Mouse (Mus musculus) stomach, embryonic 14.5 days (tissue): ENCODE results near the gene Smarca4. TPM values are rescaled to one million over a fixed set of nuclear protein-coding genes. Genes with fewer than 3 reads are reported as not detected.

Experiments used
- ATAC-seq: fragments of 200-750 bp; cut with Nextera tagmentation; 2 replicates; pipeline ENCODE4 v1.8.0; 2017; ENCODE audit warnings: low read depth, moderate TSS enrichment; ENCODE audit not compliant: insufficient number of reproducible peaks, insufficient read depth, low FRiP score
- H3K27ac ChIP-seq: fragments of 300-500 bp; sonication (generic); 2 replicates; pipeline ENCODE4 v1.5.1; 2014; ENCODE audit warnings: mild to moderate bottlenecking, low read length, moderate library complexity, mixed read lengths
- H3K27me3 ChIP-seq: fragments of 300-500 bp; sonication (generic); 2 replicates; pipeline ENCODE4 v1.6.1; 2014; ENCODE audit warnings: low read length, control low read depth, mixed read lengths; ENCODE audit not compliant: control insufficient read depth, insufficient read depth
- H3K36me3 ChIP-seq: fragments of 300-500 bp; sonication (generic); 2 replicates; pipeline ENCODE4 v1.6.1; 2014; ENCODE audit warnings: mild to moderate bottlenecking, control low read depth, low read length, moderate library complexity, mixed read lengths; ENCODE audit not compliant: control insufficient read depth, insufficient read depth
- H3K4me1 ChIP-seq: fragments of 300-500 bp; sonication (generic); 2 replicates; pipeline ENCODE4 v1.6.1; 2014; ENCODE audit warnings: low read length, control low read depth, mixed read lengths; ENCODE audit not compliant: control insufficient read depth, insufficient read depth
- H3K4me2 ChIP-seq: fragments of 300-500 bp; sonication (generic); replicated peaks from 2 replicates; pipeline ENCODE4 v1.6.1; 2014; ENCODE audit warnings: low read depth, low read length, control low read depth
- H3K4me3 ChIP-seq: fragments of 300-500 bp; sonication (generic); 2 replicates; pipeline ENCODE4 v1.5.1; 2014; ENCODE audit warnings: low read depth, low read length, control low read depth
- H3K9ac ChIP-seq: fragments of 300-500 bp; sonication (generic); replicated peaks from 2 replicates; pipeline ENCODE4 v1.6.1; 2014; ENCODE audit warnings: low read depth, mild to moderate bottlenecking, control low read depth, low read length, moderate library complexity, mixed read lengths
- H3K9me3 ChIP-seq: fragments of 300-500 bp; sonication (generic); 2 replicates; pipeline ENCODE4 v1.6.1; 2016; ENCODE audit warnings: low read depth, low read length, control low read depth; ENCODE audit not compliant: control insufficient read depth
- WGBS: fragments of 180-500 bp; shearing (Covaris S2); extraction: QIAGEN DNeasy Blood & Tissue Kit; methylation state at CpG from one replicate; pipeline ENCODE4 v1.1.7; 2014; 5-methylcytosine and 5-hydroxymethylcytosine counted together
- polyA plus RNA-seq: library from polyadenylated mRNA; unstranded; fragments of >200 nt; fragmentation: Nextera tagmentation; extraction: Ambion mirVana; gene quantifications from 2 replicates; pipeline ENCODE4 v1.2.1, GENCODE M21; 2014

The Smarca4 gene
- polyA plus RNA-seq, 1 experiment from 2014 or later, result 95.0 TPM

DNA sequence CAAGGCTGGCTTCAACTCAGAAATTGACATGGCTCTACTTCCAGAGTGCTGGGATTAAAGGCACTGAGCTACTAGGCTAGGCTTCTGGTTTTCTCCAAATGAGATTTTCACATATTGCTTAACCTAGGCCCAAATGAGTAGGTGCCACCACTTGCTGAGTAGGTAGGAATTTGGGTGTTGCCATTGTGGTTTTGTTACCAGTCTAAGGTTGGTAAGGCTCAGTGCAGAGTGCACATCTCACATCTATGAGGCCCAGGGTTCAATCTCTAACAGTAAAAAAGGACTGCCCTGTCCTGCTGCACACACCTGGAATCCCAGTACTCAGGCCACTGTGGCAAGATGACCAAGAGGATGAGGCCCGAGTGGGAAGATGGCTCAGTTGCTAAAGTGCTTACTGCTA, 30.6 kb upstream of the Smarca4 start:
- Histone ChIP-seq H3K4me1 (no peaks in the 10 kb centered on the region), H3K9me3 (no peaks in the 10 kb centered on the region), H3K27ac (no peak overlapping the region), H3K36me3 (peaks cover 96% of the 10 kb centered on the region), H3K4me2 (no peak overlapping the region), H3K9ac (no peak overlapping the region), H3K4me3 (no peak overlapping the region), H3K27me3 (no peaks in the 10 kb centered on the region)
- WGBS, result 81% methylated on average over 1 of the region's 1 CpGs
- ATAC-seq, result no peak

DNA sequence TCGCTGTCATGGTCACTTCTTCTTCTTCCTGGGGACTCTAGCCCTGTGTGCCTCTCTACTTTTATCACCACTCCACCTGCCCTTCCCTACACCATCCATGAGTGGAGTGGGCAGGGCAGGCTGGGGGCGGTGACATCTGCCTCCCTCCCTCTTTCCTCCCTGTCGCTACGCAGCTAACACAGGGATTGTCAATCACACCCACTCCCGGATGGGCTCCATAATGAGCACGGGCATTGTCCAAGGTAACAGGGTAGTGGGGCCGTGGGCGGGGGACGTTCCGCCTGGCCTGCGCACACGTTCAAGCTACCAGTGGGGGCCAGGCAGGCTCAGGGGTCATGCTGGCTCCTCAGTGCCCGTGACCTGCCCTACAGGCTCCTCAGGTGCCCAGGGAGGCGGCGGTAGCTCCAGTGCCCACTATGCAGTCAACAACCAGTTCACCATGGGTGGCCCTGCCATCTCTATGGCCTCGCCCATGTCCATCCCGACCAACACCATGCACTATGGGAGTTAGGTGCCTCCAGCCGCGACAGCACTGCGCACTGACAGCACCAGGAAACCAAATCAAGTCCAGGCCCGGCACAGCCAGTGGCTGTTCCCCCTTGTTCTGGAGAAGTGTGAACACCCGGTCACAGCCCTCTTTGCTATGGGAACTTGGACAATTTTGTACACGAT, 28.2 kb upstream of the Smarca4 start:
- H3K4me1 ChIP-seq, result peaks cover 7% of the 10 kb centered on the region
- no peak overlapping the region for H3K27ac ChIP-seq
- no peak overlapping the region for H3K9ac ChIP-seq
- no peak overlapping the region for H3K4me2 ChIP-seq
- ATAC-seq, result no peak
- WGBS, result 90% methylated on average over 23 of the region's 23 CpGs
- no peaks in the 10 kb centered on the region for H3K9me3 ChIP-seq
- H3K27me3 ChIP-seq, result no peaks in the 10 kb centered on the region
- H3K36me3 ChIP-seq, result peaks cover 72% of the 10 kb centered on the region
- no peak overlapping the region for H3K4me3 ChIP-seq

DNA sequence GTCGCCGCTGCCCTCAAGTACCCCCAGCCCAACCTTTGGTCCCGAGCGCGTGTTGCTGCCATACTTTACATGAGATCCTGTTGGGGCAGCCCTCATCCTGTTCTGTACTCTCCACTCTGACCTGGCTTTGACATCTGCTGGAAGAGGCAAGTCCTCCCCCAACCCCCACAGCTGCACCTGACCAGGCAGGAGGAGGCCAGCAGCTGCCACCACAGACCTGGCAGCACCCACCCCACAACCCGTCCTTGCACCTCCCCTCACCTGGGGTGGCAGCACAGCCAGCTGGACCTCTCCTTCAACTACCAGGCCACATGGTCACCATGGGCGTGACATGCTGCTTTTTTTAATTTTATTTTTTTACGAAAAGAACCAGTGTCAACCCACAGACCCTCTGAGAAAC, 27.6 kb upstream of the Smarca4 start:
- no peak for ATAC-seq
- H3K27me3 ChIP-seq, result no peaks in the 10 kb centered on the region
- H3K4me2 ChIP-seq, result no peak overlapping the region
- H3K4me3 ChIP-seq, result no peak overlapping the region
- no peak overlapping the region for H3K9ac ChIP-seq
- 90% methylated on average over 8 of the region's 8 CpGs for WGBS
- H3K27ac ChIP-seq, result no peak overlapping the region
- H3K9me3 ChIP-seq, result no peaks in the 10 kb centered on the region
- H3K36me3 ChIP-seq, result peaks cover 67% of the 10 kb centered on the region
- H3K4me1 ChIP-seq, result peaks cover 8% of the 10 kb centered on the region

DNA sequence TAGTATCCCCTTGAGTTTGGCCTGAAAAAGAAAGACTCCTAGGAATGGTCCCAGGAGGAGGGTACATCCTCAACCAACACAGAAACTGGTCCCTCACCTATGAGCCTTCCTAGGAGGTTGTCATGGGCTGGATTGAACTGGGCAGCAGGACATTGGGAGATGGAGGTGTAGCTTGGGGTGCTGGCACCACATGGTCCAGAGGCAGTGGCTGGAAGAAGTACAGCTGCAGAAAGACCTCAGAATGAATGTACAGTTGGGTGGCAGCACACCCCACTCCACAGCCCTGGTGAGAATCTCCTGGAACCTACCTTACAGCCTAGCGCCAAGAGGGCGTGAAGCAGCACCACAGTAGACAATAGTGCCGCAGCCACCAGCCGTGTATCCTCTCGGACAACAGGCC, 26.4 kb upstream of the Smarca4 start:
- Histone ChIP-seq H3K9me3 (no peaks in the 10 kb centered on the region), H3K4me1 (peaks cover 19% of the 10 kb centered on the region), H3K4me3 (no peak overlapping the region), H3K27me3 (no peaks in the 10 kb centered on the region), H3K27ac (no peak overlapping the region), H3K9ac (no peak overlapping the region), H3K4me2 (no peak overlapping the region), H3K36me3 (peaks cover 57% of the 10 kb centered on the region)
- 89% methylated on average over 5 of the region's 5 CpGs for WGBS
- no peak for ATAC-seq

DNA sequence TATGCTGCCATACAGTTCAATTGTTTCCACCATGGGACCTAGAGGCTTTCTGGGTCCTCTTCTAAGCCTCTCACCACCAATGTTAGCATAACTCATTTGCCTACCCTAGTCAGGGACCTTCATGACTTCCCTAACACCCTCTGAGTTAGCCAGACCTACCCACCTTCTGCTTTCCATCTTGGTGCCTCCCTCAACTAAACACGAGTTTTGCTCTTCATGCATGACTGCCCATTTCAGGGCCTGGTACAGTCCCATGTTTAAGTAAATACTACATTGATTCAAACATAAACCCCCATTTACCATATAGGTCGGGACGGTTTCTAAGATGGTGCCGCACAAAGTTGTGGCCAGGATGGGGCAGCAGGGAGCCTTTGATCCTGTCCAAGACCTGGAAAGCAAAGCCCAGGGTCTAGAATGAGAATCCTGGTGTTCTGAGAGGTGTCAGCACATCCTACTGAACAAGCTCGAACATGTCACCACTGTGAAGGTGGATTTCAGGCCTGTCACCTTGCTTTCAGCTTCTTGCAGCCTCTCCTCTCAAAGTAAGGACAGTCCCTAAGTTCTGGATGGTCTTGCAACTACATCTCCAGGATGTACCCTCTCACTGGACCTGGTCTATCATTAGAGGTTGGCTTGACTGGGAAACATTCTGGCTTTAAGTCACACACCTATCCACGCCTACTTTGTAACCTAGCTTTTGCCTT, 24.7 kb upstream of the Smarca4 start:
- H3K27me3 ChIP-seq, result no peaks in the 10 kb centered on the region
- peak overlapping the region; percentile 93; the same call in 1 of the 2 replicates for H3K4me3 ChIP-seq
- H3K9me3 ChIP-seq, result no peaks in the 10 kb centered on the region
- no peak overlapping the region for H3K9ac ChIP-seq
- no peak for ATAC-seq
- peak overlapping the region; percentile 88 for H3K4me2 ChIP-seq
- H3K4me1 ChIP-seq, result peaks cover 19% of the 10 kb centered on the region
- no peak overlapping the region for H3K27ac ChIP-seq
- peaks cover 47% of the 10 kb centered on the region for H3K36me3 ChIP-seq
- WGBS, result 78% methylated on average over 6 of the region's 6 CpGs

DNA sequence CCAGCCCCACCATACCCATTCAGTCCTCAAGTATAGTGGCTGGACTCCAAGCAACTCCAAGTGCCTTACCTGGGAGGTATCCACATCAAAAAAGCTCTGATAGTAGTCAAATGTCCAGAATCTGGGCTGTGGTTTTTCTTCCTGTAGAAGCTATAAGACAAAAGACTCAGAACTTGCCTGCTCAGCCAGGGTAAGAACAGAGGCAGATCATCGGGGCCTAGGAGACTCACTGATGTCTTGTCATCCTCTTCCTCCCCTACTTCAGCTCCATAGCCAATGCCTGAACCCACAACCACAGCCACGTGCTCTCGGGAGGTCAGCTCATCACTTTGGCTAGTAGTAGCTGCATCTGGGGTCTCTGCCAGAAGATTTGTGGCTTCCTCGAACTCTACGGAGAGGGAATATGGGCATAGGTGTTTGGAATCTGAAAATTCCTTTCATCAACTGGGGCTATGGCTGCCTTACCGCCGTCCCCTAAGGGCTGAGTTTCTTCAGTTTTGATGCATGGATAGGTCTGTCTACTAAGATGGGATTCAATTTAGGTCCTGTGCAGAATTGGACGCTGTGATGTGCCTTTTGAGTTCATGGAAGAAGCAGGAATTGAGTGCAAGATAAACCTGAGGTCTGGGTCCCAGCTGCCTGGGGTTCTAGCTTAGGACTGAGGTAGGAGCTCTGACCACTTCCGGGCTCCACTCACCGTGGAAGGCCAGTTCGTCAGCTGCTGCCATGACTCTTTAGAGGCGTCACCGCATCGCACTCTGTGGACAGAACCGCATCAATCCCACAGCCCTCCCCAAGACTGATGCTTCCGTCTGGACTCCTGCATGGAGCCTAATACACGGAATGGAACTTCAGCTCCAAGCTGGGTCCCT, 23.9 kb upstream of the Smarca4 start:
- H3K4me2 ChIP-seq, result peak overlapping the region; percentile 88
- H3K36me3 ChIP-seq, result peaks cover 39% of the 10 kb centered on the region
- peaks cover 19% of the 10 kb centered on the region for H3K4me1 ChIP-seq
- WGBS, result 19% methylated on average over 17 of the region's 17 CpGs
- H3K9ac ChIP-seq, result peak overlapping the region; percentile 14; the same call in 1 of the 2 replicates
- ATAC-seq, result no peak; the same call in 1 of the 2 replicates
- peak overlapping the region; percentile 93 for H3K4me3 ChIP-seq
- no peaks in the 10 kb centered on the region for H3K9me3 ChIP-seq
- peak overlapping the region; percentile 70; the same call in 1 of the 2 replicates for H3K27ac ChIP-seq
- no peaks in the 10 kb centered on the region for H3K27me3 ChIP-seq

DNA sequence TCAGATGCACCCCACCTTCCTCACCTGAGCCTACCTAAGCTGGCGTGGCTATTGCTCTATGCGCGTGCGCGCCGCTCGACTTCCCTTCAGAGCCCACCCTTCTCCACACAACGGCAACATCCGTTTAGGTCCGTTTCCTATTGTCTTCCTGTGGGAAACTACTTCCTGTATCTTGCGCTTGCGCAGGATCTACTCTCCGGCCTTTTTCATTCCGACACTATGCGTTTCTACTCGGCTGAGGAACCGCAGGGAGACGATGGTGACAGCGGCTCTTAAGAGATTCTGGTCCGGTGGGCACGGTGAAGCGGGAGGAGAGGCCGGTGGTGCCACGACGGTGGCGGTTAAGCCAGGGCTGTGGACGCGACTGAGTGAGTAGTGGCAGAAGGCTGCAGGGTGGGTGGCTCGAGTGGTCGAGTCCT, 23.3 kb upstream of the Smarca4 start, which contains the start of the genes Timm29 and Yipf2:
Gene Timm29 (plus strand): TSS at position 20 of the 419 bp plus-strand sequence.
Gene Yipf2 (minus strand): TSS at position 126 of the 419 bp plus-strand sequence.
- H3K4me2 ChIP-seq, result peak within 1 kb of the TSS; percentile 93
- H3K4me3 ChIP-seq, result peak within 1 kb of the TSS; percentile 93
- peak; percentile 90 for ATAC-seq
- no peaks in the 10 kb centered on the region for H3K27me3 ChIP-seq
- H3K9me3 ChIP-seq, result no peaks in the 10 kb centered on the region
- H3K27ac ChIP-seq, result peak within 1 kb of the TSS; percentile 70
- H3K36me3 ChIP-seq, result peaks cover 33% of the 10 kb centered on the region
- peak within 1 kb of the TSS; percentile 83 for H3K9ac ChIP-seq
- peaks cover 19% of the 10 kb centered on the region for H3K4me1 ChIP-seq
- WGBS, result under 1% methylated on average over 30 of the region's 30 CpGs

DNA sequence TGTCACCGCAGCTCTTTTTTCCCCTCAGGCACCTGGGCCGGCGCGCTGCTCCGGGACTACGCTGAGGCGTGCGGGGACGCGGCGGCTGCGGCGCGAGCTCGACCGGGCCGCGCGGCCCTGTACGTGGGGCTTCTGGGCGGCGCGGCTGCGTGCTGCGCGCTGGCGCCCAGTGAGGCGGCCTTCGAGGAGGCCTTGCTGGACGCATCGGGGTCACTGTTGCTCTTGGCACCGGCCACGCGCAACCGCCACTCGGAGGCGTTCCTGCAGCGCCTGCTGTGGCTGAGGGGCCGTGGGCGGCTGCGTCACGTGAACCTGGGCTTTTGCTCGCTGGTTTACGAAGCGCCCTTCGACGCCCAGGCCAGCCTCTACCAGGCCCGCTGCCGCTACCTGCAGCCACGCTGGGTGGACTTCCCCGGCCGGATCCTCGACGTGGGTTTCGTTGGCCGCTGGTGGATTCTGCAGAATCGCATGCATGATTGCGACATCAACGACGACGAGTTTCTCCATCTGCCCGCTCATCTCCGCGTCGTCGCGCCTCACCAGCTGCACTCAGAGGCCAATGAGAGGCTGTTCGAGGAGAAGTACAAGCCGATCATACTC, 22.7 kb upstream of the Smarca4 start:
- Histone ChIP-seq H3K4me1 (peaks cover 19% of the 10 kb centered on the region), H3K4me3 (peak overlapping the region; percentile 93), H3K27ac (peak overlapping the region; percentile 70), H3K4me2 (peak overlapping the region; percentile 93), H3K36me3 (peaks cover 27% of the 10 kb centered on the region), H3K9ac (peak overlapping the region; percentile 83), H3K9me3 (no peaks in the 10 kb centered on the region), H3K27me3 (no peaks in the 10 kb centered on the region)
- peak; percentile 48; the same call in 1 of the 2 replicates for ATAC-seq
- under 1% methylated on average over 55 of the region's 69 CpGs for WGBS
